In genomic region chr10:45485226-45485760, GRCm38 (mm10) we compare ENCODE assay signal across 8 mouse cellular contexts. TPM values are rescaled to one million over a fixed set of nuclear protein-coding genes. Genes with fewer than 3 reads are reported as not detected.
DNase-seq lines count a peak whose midpoint lies in the region; ATAC-seq and TF ChIP-seq lines count a peak whose summit lies in the region.
"Had no signal": no experiment of that assay in that cellular context is flagged by ENCODE, and none has a peak within 500 bp of the region (broad histone marks: within the 10 kb centered on the region; RNA-seq: fewer than 3 reads in every experiment).

No protein-coding gene starts in this region.

- H3K27me3 ChIP-seq in lung, embryonic 15.5 days, result peaks cover 38% of the 10 kb centered on the region
- peaks cover 8% of the 10 kb centered on the region; the same call in 1 of the 2 replicates for H3K27me3 ChIP-seq in forebrain, embryonic 10.5 days (ENCODE audit: poor library complexity, severe bottlenecking)
- peaks cover 26% of the 10 kb centered on the region for H3K27me3 ChIP-seq in limb, embryonic 12.5 days
- no peaks in the 10 kb centered on the region for H3K27me3 ChIP-seq in splenic B cell, adult 2 months (ENCODE audit: control insufficient read depth, insufficient read depth, low read length, poor library complexity, severe bottlenecking)

- H3K4me2 ChIP-seq in lung, embryonic 15.5 days, result peak overlapping the region; percentile 100
- peak overlapping the region; percentile 95 for H3K4me2 ChIP-seq in limb, embryonic 12.5 days

- no peak overlapping the region for H3K27ac ChIP-seq in lung, embryonic 15.5 days
- H3K27ac ChIP-seq in forebrain, embryonic 10.5 days, result peak overlapping the region; percentile 98
- H3K27ac ChIP-seq in limb, embryonic 12.5 days, result no peak overlapping the region

- H3K36me3 ChIP-seq in lung, embryonic 15.5 days, result no peaks in the 10 kb centered on the region
- no peaks in the 10 kb centered on the region for H3K36me3 ChIP-seq in forebrain, embryonic 10.5 days (replicated peaks)
- no peaks in the 10 kb centered on the region for H3K36me3 ChIP-seq in limb, embryonic 12.5 days
- no peaks in the 10 kb centered on the region for H3K36me3 ChIP-seq in splenic B cell, adult 2 months (ENCODE audit: control insufficient read depth, insufficient read depth, low read length, poor library complexity, severe bottlenecking)

- H3K4me1 ChIP-seq in lung, embryonic 15.5 days, result peaks cover 13% of the 10 kb centered on the region
- no peaks in the 10 kb centered on the region for H3K4me1 ChIP-seq in lung, adult 2 months (ENCODE audit: control insufficient read depth, insufficient read depth, low read length)
- H3K4me1 ChIP-seq in forebrain, embryonic 10.5 days, result peaks cover 27% of the 10 kb centered on the region
- no peaks in the 10 kb centered on the region for H3K4me1 ChIP-seq in limb, embryonic 12.5 days (replicated peaks)

- H3K9me3 ChIP-seq in lung, embryonic 15.5 days, result no peaks in the 10 kb centered on the region
- no peaks in the 10 kb centered on the region for H3K9me3 ChIP-seq in forebrain, embryonic 10.5 days
- H3K9me3 ChIP-seq in limb, embryonic 12.5 days, result no peaks in the 10 kb centered on the region

- no peak overlapping the region for H3K9ac ChIP-seq in lung, embryonic 15.5 days
- peak overlapping the region; percentile 60 for H3K9ac ChIP-seq in limb, embryonic 12.5 days (replicated peaks)

- TF ChIP-seq POLR2A in lung, adult 2 months (IDR thresholded peaks at IDR 0.05; ENCODE audit: borderline replicate concordance, extremely low read depth, low read depth, low read length), result no peak

- ATAC-seq in lung, embryonic 15.5 days (ENCODE audit: borderline replicate concordance, extremely low read depth, low FRiP score, low TSS enrichment), result no peak
- ATAC-seq in limb, embryonic 12.5 days (ENCODE audit: insufficient number of reproducible peaks, insufficient read depth, low FRiP score, low TSS enrichment, low read depth), result no peak
- ATAC-seq in monocyte, adult 5-6 weeks (replicated peaks; ENCODE audit: insufficient number of reproducible peaks, low FRiP score, low TSS enrichment, poor library complexity, severe bottlenecking), result no peak

- WGBS in lung, embryonic 15.5 days, result 3% methylated on average over 32 of the region's 32 CpGs
- 5% methylated on average over 32 of the region's 32 CpGs for WGBS in lung, adult 2 months
- WGBS in forebrain, embryonic 10.5 days, result under 1% methylated on average over 32 of the region's 32 CpGs
- 2% methylated on average over 32 of the region's 32 CpGs for WGBS in limb, embryonic 12.5 days

- no peak for TF ChIP-seq CTCF in lung, adult 2 months (IDR thresholded peaks at IDR 0.05; ENCODE audit: insufficient read depth, low read length)

- peak overlapping the region; percentile 58 for H3K4me3 ChIP-seq in lung, embryonic 15.5 days
- no peak overlapping the region for H3K4me3 ChIP-seq in lung, adult 2 months (replicated peaks; ENCODE audit: extremely low read depth, low read depth, low read length)
- peak overlapping the region; percentile 79 for H3K4me3 ChIP-seq in forebrain, embryonic 10.5 days
- H3K4me3 ChIP-seq in limb, embryonic 12.5 days (replicated peaks), result peak overlapping the region; percentile 60

- no peak for DNase-seq in lung, adult 2 months
- DNase-seq in forebrain, embryonic 10.5 days (ENCODE audit: extremely low spot score, low spot score), result no peak
- DNase-seq in splenic B cell, adult 2 months (ENCODE audit: low read depth, low spot score), result peak; percentile 14
- DNase-seq in thymus, postnatal 25 days, result no peak

RNA-seq across cellular contexts. Expression of gene Lin28b, which starts 0.9 kb away (rescaled TPM):
- polyA plus RNA-seq in lung, embryonic 15.5 days (2015; fragmentation: Nextera tagmentation; extraction: Ambion mirVana), result 0.72 and 0.92 TPM in 2 replicates
- not detected in 2 replicates for polyA plus RNA-seq in lung, adult 2 months (2012; rRNA removed)
- polyA plus RNA-seq in forebrain, embryonic 10.5 days (2016; fragmentation: Nextera tagmentation; extraction: Ambion mirVana), result 54.2 and 59.3 TPM in 2 replicates
- polyA plus RNA-seq in limb, embryonic 12.5 days (2016; fragmentation: Nextera tagmentation; extraction: Ambion mirVana), result 10.3 and 14.2 TPM in 2 replicates
- 0.10 TPM in 1 of 3 replicates, not detected in the others for total RNA-seq in monocyte, adult 5-6 weeks (2017)
- polyA plus RNA-seq: spleen, adult 2 months had no signal
